Mouse (Mus musculus): ENCODE data around the gene Wdr3.

GRCm38 (mm10) chr3:100201554-100201953 lies 39.3 kb upstream of the Wdr3 start:
- TF ChIP-seq CTCF (IDR thresholded peaks at IDR 0.05; ENCODE audit: low read depth, low read length): no peak
- TF ChIP-seq GATA1 (IDR thresholded peaks at IDR 0.05; ENCODE audit: borderline replicate concordance, low read length): no peak
- no peak for TF ChIP-seq POLR2AphosphoS5 (IDR thresholded peaks at IDR 0.05; ENCODE audit: insufficient replicate concordance, low read depth, low read length)
- no peak for TF ChIP-seq GATA2 (IDR thresholded peaks at IDR 0.05; ENCODE audit: borderline replicate concordance, low read depth, low read length)
